Mouse (Mus musculus): ENCODE measurements around the gene Gm10160. TPM values are rescaled to one million over a fixed set of nuclear protein-coding genes. Genes with fewer than 3 reads are reported as not detected.
"Not testable (repeated sequence)": the region's sequence is repeated elsewhere in the genome, so short reads cannot be mapped to it uniquely, and the experiment has no call there.

Gene Gm10160
- polyA plus RNA-seq, 1 experiment from 2014 or later = not detected

GRCm38 (mm10) chr7:81839746-81840145, 15.8 kb downstream of the Gm10160 start:
- H3K4me1 ChIP-seq (ENCODE audit: insufficient read depth, low read depth, low read length) = no peaks in the 10 kb centered on the region
- TF ChIP-seq EP300 (IDR thresholded peaks at IDR 0.05) (no peak), CTCF (IDR thresholded peaks at IDR 0.05) (no peak)
- ATAC-seq = no peak
- no peak overlapping the region for H3K9ac ChIP-seq (replicated peaks; ENCODE audit: low read depth)
- WGBS = 53% methylated on average over 6 of the region's 6 CpGs
- H3K27me3 ChIP-seq (replicated peaks; ENCODE audit: insufficient read depth, low read length) = no peaks in the 10 kb centered on the region
- H3K4me2 ChIP-seq (replicated peaks; ENCODE audit: low read depth, low read length) = no peak overlapping the region
- H3K9me3 ChIP-seq (ENCODE audit: low read length) = no peaks in the 10 kb centered on the region
- no peak for DNase-seq (ENCODE audit: low spot score)
- H3K4me3 ChIP-seq (ENCODE audit: low read depth, low read length) = no peak overlapping the region
- H3K27ac ChIP-seq (ENCODE audit: low read length) = no peak overlapping the region
- H3K36me3 ChIP-seq (ENCODE audit: insufficient read depth, low read length) = no peaks in the 10 kb centered on the region

GRCm38 (mm10) chr7:81837771-81838170, 17.8 kb downstream of the Gm10160 start:
- H3K4me1 ChIP-seq (ENCODE audit: insufficient read depth, low read depth, low read length); H3K9ac ChIP-seq (replicated peaks; ENCODE audit: low read depth); DNase-seq (ENCODE audit: low spot score); H3K4me2 ChIP-seq (replicated peaks; ENCODE audit: low read depth, low read length); H3K27ac ChIP-seq (ENCODE audit: low read length); H3K36me3 ChIP-seq (ENCODE audit: insufficient read depth, low read length); H3K9me3 ChIP-seq (ENCODE audit: low read length); H3K4me3 ChIP-seq (ENCODE audit: low read depth, low read length); H3K27me3 ChIP-seq (replicated peaks; ENCODE audit: insufficient read depth, low read length); ATAC-seq: not testable (repeated sequence)
- 82% methylated on average over 5 of the region's 5 CpGs for WGBS

- no peak for ATAC-seq
- no peak for DNase-seq (ENCODE audit: low spot score)
- TF ChIP-seq CTCF (IDR thresholded peaks at IDR 0.05) = no peak
- no peak for TF ChIP-seq EP300 (IDR thresholded peaks at IDR 0.05)
- WGBS = 79% methylated on average over 5 of the region's 5 CpGs
- Histone ChIP-seq H3K4me3 (ENCODE audit: low read depth, low read length) (no peak overlapping the region), H3K9me3 (ENCODE audit: low read length) (no peaks in the 10 kb centered on the region), H3K4me1 (ENCODE audit: insufficient read depth, low read depth, low read length) (no peaks in the 10 kb centered on the region), H3K9ac (replicated peaks; ENCODE audit: low read depth) (no peak overlapping the region), H3K36me3 (ENCODE audit: insufficient read depth, low read length) (no peaks in the 10 kb centered on the region), H3K27ac (ENCODE audit: low read length) (no peak overlapping the region), H3K4me2 (replicated peaks; ENCODE audit: low read depth, low read length) (no peak overlapping the region), H3K27me3 (replicated peaks; ENCODE audit: insufficient read depth, low read length) (no peaks in the 10 kb centered on the region)
Observed at GRCm38 (mm10) chr7:81835430-81835829, 20.2 kb downstream of the Gm10160 start.

GRCm38 (mm10) chr7:81834847-81835246, 20.7 kb downstream of the Gm10160 start:
- TF ChIP-seq EP300 (IDR thresholded peaks at IDR 0.05) (no peak), CTCF (IDR thresholded peaks at IDR 0.05) (peak; percentile 21; the same call in 1 of the 2 replicates)
- DNase-seq (ENCODE audit: low spot score) (no peak), ATAC-seq (no peak)
- Histone ChIP-seq H3K9ac (replicated peaks; ENCODE audit: low read depth) (no peak overlapping the region), H3K4me2 (replicated peaks; ENCODE audit: low read depth, low read length) (no peak overlapping the region), H3K4me1 (ENCODE audit: insufficient read depth, low read depth, low read length) (no peaks in the 10 kb centered on the region), H3K4me3 (ENCODE audit: low read depth, low read length) (no peak overlapping the region), H3K27ac (ENCODE audit: low read length) (no peak overlapping the region), H3K27me3 (replicated peaks; ENCODE audit: insufficient read depth, low read length) (no peaks in the 10 kb centered on the region), H3K36me3 (ENCODE audit: insufficient read depth, low read length) (no peaks in the 10 kb centered on the region), H3K9me3 (ENCODE audit: low read length) (no peaks in the 10 kb centered on the region)

GRCm38 (mm10) chr7:81829379-81829894, 26.2 kb downstream of the Gm10160 start, which contains the start of gene Btbd1:
TSS of gene Btbd1 (minus strand) at chr7:81829431.
- peak within 1 kb of the TSS; percentile 77 for H3K4me3 ChIP-seq (ENCODE audit: low read depth, low read length)
- peak within 1 kb of the TSS; percentile 70 for H3K4me2 ChIP-seq (replicated peaks; ENCODE audit: low read depth, low read length)
- peak within 1 kb of the TSS; percentile 63 for H3K9ac ChIP-seq (replicated peaks; ENCODE audit: low read depth)
- DNase-seq (ENCODE audit: low spot score) (peak; percentile 95), ATAC-seq (peak; percentile 97)
- 1% methylated on average over 28 of the region's 58 CpGs for WGBS
- peaks cover 14% of the 10 kb centered on the region; the same call in 1 of the 2 replicates for H3K4me1 ChIP-seq (ENCODE audit: insufficient read depth, low read depth, low read length)
- peak within 1 kb of the TSS; percentile 94 for H3K27ac ChIP-seq (ENCODE audit: low read length)
- no peaks in the 10 kb centered on the region for H3K36me3 ChIP-seq (ENCODE audit: insufficient read depth, low read length)
- no peaks in the 10 kb centered on the region for H3K27me3 ChIP-seq (replicated peaks; ENCODE audit: insufficient read depth, low read length)
- H3K9me3 ChIP-seq (ENCODE audit: low read length) = no peaks in the 10 kb centered on the region
- TF ChIP-seq EP300 (IDR thresholded peaks at IDR 0.05) = no peak
- no peak for TF ChIP-seq CTCF (IDR thresholded peaks at IDR 0.05)

- Histone ChIP-seq H3K9me3 (ENCODE audit: low read length) (no peaks in the 10 kb centered on the region), H3K4me1 (ENCODE audit: insufficient read depth, low read depth, low read length) (peaks cover 14% of the 10 kb centered on the region; the same call in 1 of the 2 replicates), H3K4me3 (ENCODE audit: low read depth, low read length) (peak overlapping the region; percentile 77), H3K36me3 (ENCODE audit: insufficient read depth, low read length) (no peaks in the 10 kb centered on the region), H3K9ac (replicated peaks; ENCODE audit: low read depth) (peak overlapping the region; percentile 63), H3K27ac (ENCODE audit: low read length) (peak overlapping the region; percentile 94), H3K27me3 (replicated peaks; ENCODE audit: insufficient read depth, low read length) (no peaks in the 10 kb centered on the region), H3K4me2 (replicated peaks; ENCODE audit: low read depth, low read length) (peak overlapping the region; percentile 70)
- peak; percentile 71 for ATAC-seq
- DNase-seq (ENCODE audit: low spot score) = peak; percentile 58
- under 1% methylated on average over 59 of the region's 91 CpGs for WGBS
- TF ChIP-seq CTCF (IDR thresholded peaks at IDR 0.05) (no peak), EP300 (IDR thresholded peaks at IDR 0.05) (no peak)
Observed at GRCm38 (mm10) chr7:81828681-81829378, 26.8 kb downstream of the Gm10160 start.

All from lung, postnatal 0 days (tissue).